Mouse (Mus musculus) brain, embryonic 14.5 days (tissue): ENCODE measurements around the gene Tmem82.

Experiments used
- CTCF ChIP-seq: fragments of 200-500 bp; IDR thresholded peaks from 2 replicates; pipeline ENCODE4 v1.5.1; 2012; ENCODE audit warnings: inconsistent platforms, mild to moderate bottlenecking, moderate library complexity, borderline replicate concordance; ENCODE audit not compliant: insufficient read depth, insufficient read length; ENCODE audit errors: extremely low read depth
- POLR2A ChIP-seq: fragments of 200-500 bp; IDR thresholded peaks from 2 replicates; pipeline ENCODE4 v1.6.1; 2012; ENCODE audit warnings: mild to moderate bottlenecking, inconsistent platforms, borderline replicate concordance; ENCODE audit not compliant: poor library complexity, insufficient read depth, insufficient read length, severe bottlenecking; ENCODE audit errors: extremely low read depth

DNA sequence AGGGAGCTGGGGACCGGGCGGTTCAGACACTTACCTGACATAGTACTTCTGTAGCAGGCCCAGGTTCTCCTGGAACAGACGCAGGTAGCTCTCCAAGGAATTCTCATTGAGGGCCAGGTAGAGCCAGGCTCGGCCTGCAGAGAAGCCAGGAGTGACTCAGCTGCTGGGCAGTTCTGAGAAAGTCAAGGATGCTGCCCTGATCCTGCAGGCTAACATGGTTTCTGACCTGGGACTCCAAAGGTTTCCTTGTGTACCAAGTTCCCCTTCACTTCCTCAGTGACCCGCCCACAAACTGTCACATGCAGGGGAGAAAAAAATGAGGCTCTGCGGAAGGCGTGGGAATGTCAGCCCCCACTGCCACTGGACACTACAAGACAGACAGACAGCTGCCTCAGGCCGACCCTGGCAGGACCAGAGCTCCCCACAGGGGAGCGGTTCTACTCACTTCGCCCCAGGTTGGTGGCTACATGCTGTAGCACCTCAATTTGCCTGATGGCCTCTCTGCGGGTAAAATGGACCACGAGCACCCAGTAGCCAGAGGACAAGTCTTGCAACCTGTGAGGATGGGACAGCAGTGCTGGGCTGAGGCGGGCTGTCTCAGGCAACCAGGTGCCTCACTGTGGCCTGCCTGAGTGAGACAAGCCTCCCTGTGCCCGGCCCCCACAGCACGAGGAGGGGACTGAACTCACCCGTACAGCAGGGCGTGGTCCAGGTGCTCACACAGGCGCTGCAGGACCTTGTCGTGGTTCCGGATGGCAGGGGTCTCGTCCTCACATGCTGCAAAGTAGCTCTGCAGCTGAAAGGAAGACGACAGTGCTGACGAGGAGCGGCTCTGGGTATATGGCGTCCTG is 23.8 kb upstream of the Tmem82 start:
- TF ChIP-seq CTCF (no peak), POLR2A (no peak)
